Mouse (Mus musculus) CH12.LX (cell line): ENCODE measurements around the gene Chic2.

Experiments
- CTCF ChIP-seq, 2 experiments: IDR thresholded peaks in 1 of 2; conservative IDR thresholded peaks in 1 of 2; 2 replicates each; pipeline ENCODE4 v1.5.1; 2011 to 2012; ENCODE audit warnings: low read depth in 2 of 2, low read length in 2 of 2, improper control_type of control experiment in 1 of 2, inconsistent platforms in 1 of 2, mild to moderate bottlenecking in 1 of 2, moderate library complexity in 1 of 2
- E2F4 ChIP-seq: IDR thresholded peaks from 2 replicates; pipeline ENCODE4 v1.6.1; 2011; ENCODE audit warnings: low read depth, low read length, improper control_type of control experiment; ENCODE audit not compliant: insufficient replicate concordance
- POLR2AphosphoS2 ChIP-seq: IDR thresholded peaks from 2 replicates; pipeline ENCODE4 v1.6.1; 2011; ENCODE audit warnings: low read depth, low read length, improper control_type of control experiment
- UBTF ChIP-seq: IDR thresholded peaks from 2 replicates; pipeline ENCODE4 v1.6.1; 2012; ENCODE audit warnings: low read depth, mild to moderate bottlenecking, inconsistent platforms, low read length, improper control_type of control experiment, moderate library complexity
- USF1 ChIP-seq: IDR thresholded peaks from 2 replicates; pipeline ENCODE4 v1.6.1; 2014; ENCODE audit warnings: low read depth, mild to moderate bottlenecking, inconsistent platforms, low read length, improper control_type of control experiment
- ZC3H11A ChIP-seq: IDR thresholded peaks from 2 replicates; pipeline ENCODE4 v1.6.1; 2012; ENCODE audit warnings: low read depth, mild to moderate bottlenecking, inconsistent platforms, low read length, improper control_type of control experiment

GRCm38 (mm10) chr5:75070132-75070531 is 25.6 kb upstream of the Chic2 start:
- TF ChIP-seq UBTF (no peak), E2F4 (no peak), ZC3H11A (no peak), USF1 (no peak), CTCF (conservative IDR thresholded peaks at IDR 0.05 in 1 of 2, IDR thresholded peaks at IDR 0.05 in 1 of 2; ENCODE audit: low read depth in 2 of 2, low read length in 2 of 2) (no peak), POLR2AphosphoS2 (no peak)
